Mouse (Mus musculus): ENCODE data around the gene Atp6v0c.

DNA sequence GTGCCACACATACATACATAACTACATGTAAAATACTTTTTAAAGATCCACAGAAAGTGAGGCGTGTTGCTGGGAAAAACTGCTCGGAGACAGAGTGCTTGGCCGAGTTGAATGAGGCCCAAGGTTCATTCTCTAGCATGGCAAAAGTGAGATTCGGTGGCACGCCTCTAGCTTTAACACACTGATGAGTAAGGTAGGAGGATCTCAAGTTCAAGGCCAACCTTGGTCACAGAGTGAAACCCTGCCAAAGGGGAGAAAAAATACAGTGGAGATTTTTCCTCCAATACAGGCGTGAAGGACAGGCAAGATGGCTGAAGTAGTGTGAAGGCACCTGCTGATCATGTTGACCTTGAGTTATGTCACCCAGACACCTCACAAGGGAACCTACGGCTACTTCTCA lies 20.1 kb downstream of the Atp6v0c start:
- no peak for TF ChIP-seq CTCF (IDR thresholded peaks at IDR 0.05; ENCODE audit: low read depth, low read length)
- TF ChIP-seq GATA1 (IDR thresholded peaks at IDR 0.05; ENCODE audit: borderline replicate concordance, low read length) = no peak
- no peak for TF ChIP-seq TAL1 (conservative IDR thresholded peaks at IDR 0.05; ENCODE audit: low read depth, low read length)
- TF ChIP-seq POLR2AphosphoS5 (IDR thresholded peaks at IDR 0.05; ENCODE audit: insufficient replicate concordance, low read depth, low read length) = no peak

Data from G1E (cell line).